Mouse (Mus musculus) embryonic facial prominence, embryonic 11.5 days (tissue): ENCODE results near the gene Ckm. TPM values are rescaled to one million over a fixed set of nuclear protein-coding genes. Genes with fewer than 3 reads are reported as not detected.

Source experiments
- ATAC-seq: fragments of 200-750 bp; cut with Nextera tagmentation; replicated peaks from 2 replicates; pipeline ENCODE4 v1.8.0; 2017; ENCODE audit warnings: low read depth; ENCODE audit not compliant: insufficient number of reproducible peaks, low FRiP score, low TSS enrichment
- DNase-seq: peaks from one replicate; pipeline ENCODE4 v3.0.0-alpha.2; 2015; ENCODE audit warnings: low spot score
- H3K27ac ChIP-seq: fragments of 300-500 bp; sonication (generic); replicated peaks from 2 replicates; pipeline ENCODE4 v1.5.1; 2014; ENCODE audit warnings: mild to moderate bottlenecking, low read depth, low read length, control low read depth
- H3K27me3 ChIP-seq: fragments of 300-500 bp; sonication (generic); 2 replicates; pipeline ENCODE4 v1.6.1; 2014; ENCODE audit warnings: mild to moderate bottlenecking, low read length, moderate library complexity, mixed read lengths; ENCODE audit not compliant: control insufficient read depth, insufficient read depth
- H3K36me3 ChIP-seq: fragments of 300-500 bp; sonication (generic); replicated peaks from 2 replicates; pipeline ENCODE4 v1.6.1; 2014; ENCODE audit warnings: low read depth, mild to moderate bottlenecking, low read length, moderate library complexity, mixed read lengths; ENCODE audit not compliant: control insufficient read depth, insufficient read depth
- H3K4me1 ChIP-seq: fragments of 300-500 bp; sonication (generic); 2 replicates; pipeline ENCODE4 v1.6.1; 2014; ENCODE audit warnings: low read length, mixed read lengths; ENCODE audit not compliant: control insufficient read depth, insufficient read depth
- H3K4me2 ChIP-seq: fragments of 300-500 bp; sonication (generic); 2 replicates; pipeline ENCODE4 v1.6.1; 2014; ENCODE audit warnings: low read depth, mild to moderate bottlenecking, control low read depth, low read length, moderate library complexity
- H3K4me3 ChIP-seq: fragments of 300-500 bp; sonication (generic); 2 replicates; pipeline ENCODE4 v1.5.1; 2014; ENCODE audit warnings: low read depth, low read length, control low read depth
- H3K9ac ChIP-seq: fragments of 300-500 bp; sonication (generic); replicated peaks from 2 replicates; pipeline ENCODE4 v1.6.1; 2014; ENCODE audit warnings: mild to moderate bottlenecking, control low read depth, low read length
- H3K9me3 ChIP-seq: fragments of 300-500 bp; sonication (generic); replicated peaks from 2 replicates; pipeline ENCODE4 v1.6.1; 2016; ENCODE audit warnings: mild to moderate bottlenecking, low read length, inconsistent platforms, mixed read lengths; ENCODE audit not compliant: control insufficient read depth
- WGBS: fragments of 180-500 bp; shearing (Covaris S2); extraction: QIAGEN DNeasy Blood & Tissue Kit; methylation state at CpG from one replicate; pipeline ENCODE4 v1.1.7; 2014; 5-methylcytosine and 5-hydroxymethylcytosine counted together
- polyA plus RNA-seq: library from polyadenylated mRNA; unstranded; fragments of >200 nt; fragmentation: Nextera tagmentation; extraction: Ambion mirVana; gene quantifications from 2 replicates; pipeline ENCODE4 v1.2.1, GENCODE M21; 2014

The Ckm gene
- polyA plus RNA-seq, 1 experiment from 2014 or later = 0.17 TPM

- H3K36me3 ChIP-seq = peaks cover 13% of the 10 kb centered on the region
- WGBS = 46% methylated on average over 3 of the region's 3 CpGs
- no peaks in the 10 kb centered on the region for H3K9me3 ChIP-seq
- H3K4me3 ChIP-seq = no peak overlapping the region
- no peaks in the 10 kb centered on the region for H3K4me1 ChIP-seq
- no peak overlapping the region for H3K4me2 ChIP-seq
- H3K27me3 ChIP-seq = no peaks in the 10 kb centered on the region
- ATAC-seq (no peak), DNase-seq (peak; percentile 89)
- no peak overlapping the region for H3K9ac ChIP-seq
- H3K27ac ChIP-seq = no peak overlapping the region
Measured at GRCm38 (mm10) chr7:19443344-19443743, 38.8 kb downstream of the Ckm start.

- Histone ChIP-seq H3K27ac (no peak overlapping the region), H3K4me2 (no peak overlapping the region), H3K4me3 (no peak overlapping the region), H3K9ac (no peak overlapping the region), H3K27me3 (no peaks in the 10 kb centered on the region), H3K4me1 (no peaks in the 10 kb centered on the region), H3K9me3 (no peaks in the 10 kb centered on the region), H3K36me3 (peaks cover 17% of the 10 kb centered on the region)
- ATAC-seq (no peak; the same call in 1 of the 2 replicates), DNase-seq (no peak)
- 80% methylated on average over 12 of the region's 12 CpGs for WGBS
Measured at GRCm38 (mm10) chr7:19444801-19445200, 40.2 kb downstream of the Ckm start.

- Histone ChIP-seq H3K27ac (no peak overlapping the region), H3K4me3 (no peak overlapping the region), H3K27me3 (no peaks in the 10 kb centered on the region), H3K9ac (no peak overlapping the region), H3K4me2 (no peak overlapping the region), H3K9me3 (no peaks in the 10 kb centered on the region), H3K4me1 (no peaks in the 10 kb centered on the region), H3K36me3 (peaks cover 22% of the 10 kb centered on the region)
- DNase-seq (no peak), ATAC-seq (no peak)
- 93% methylated on average over 16 of the region's 16 CpGs for WGBS
Measured at GRCm38 (mm10) chr7:19447689-19448088, 43.1 kb downstream of the Ckm start.

GRCm38 (mm10) chr7:19449165-19449564 lies 44.6 kb downstream of the Ckm start:
- no peak overlapping the region for H3K9ac ChIP-seq
- H3K36me3 ChIP-seq = peaks cover 18% of the 10 kb centered on the region
- H3K4me2 ChIP-seq = no peak overlapping the region
- H3K27ac ChIP-seq = no peak overlapping the region
- H3K9me3 ChIP-seq = no peaks in the 10 kb centered on the region
- ATAC-seq (no peak), DNase-seq (no peak)
- H3K4me3 ChIP-seq = no peak overlapping the region
- no peaks in the 10 kb centered on the region for H3K27me3 ChIP-seq
- no peaks in the 10 kb centered on the region for H3K4me1 ChIP-seq
- 87% methylated on average over 12 of the region's 12 CpGs for WGBS

- WGBS = 94% methylated on average over 4 of the region's 4 CpGs
- H3K36me3 ChIP-seq = 0 out of 2 replicates have a peak, but pooled peaks cover 6% of the 10 kb centered on the region
Measured at GRCm38 (mm10) chr7:19455186-19455585, 50.6 kb downstream of the Ckm start.

GRCm38 (mm10) chr7:19455819-19456495 lies 51.4 kb downstream of the Ckm start:
- Histone ChIP-seq H3K9me3 (no peaks in the 10 kb centered on the region), H3K27me3 (no peaks in the 10 kb centered on the region), H3K4me2 (no peak overlapping the region), H3K9ac (no peak overlapping the region), H3K27ac (no peak overlapping the region), H3K4me1 (no peaks in the 10 kb centered on the region; the same call in 1 of the 2 replicates), H3K4me3 (no peak overlapping the region), H3K36me3 (0 out of 2 replicates have a peak, but pooled peaks cover 2% of the 10 kb centered on the region)
- 79% methylated on average over 11 of the region's 11 CpGs for WGBS
- DNase-seq (no peak), ATAC-seq (no peak)

More at GRCm38 (mm10) chr7:19455186-19455585, 50.6 kb downstream of the Ckm start:
- H3K4me3 ChIP-seq = no peak overlapping the region
- DNase-seq (no peak), ATAC-seq (no peak)
- H3K4me2 ChIP-seq = no peak overlapping the region
- H3K4me1 ChIP-seq = no peaks in the 10 kb centered on the region; the same call in 1 of the 2 replicates
- no peak overlapping the region for H3K27ac ChIP-seq
- H3K27me3 ChIP-seq = no peaks in the 10 kb centered on the region
- H3K9me3 ChIP-seq = no peaks in the 10 kb centered on the region
- no peak overlapping the region for H3K9ac ChIP-seq

- WGBS = 97% methylated on average over 7 of the region's 7 CpGs
- Histone ChIP-seq H3K36me3 (no peaks in the 10 kb centered on the region), H3K4me3 (no peak overlapping the region), H3K9ac (no peak overlapping the region), H3K27ac (no peak overlapping the region), H3K4me1 (no peaks in the 10 kb centered on the region; the same call in 1 of the 2 replicates), H3K27me3 (no peaks in the 10 kb centered on the region), H3K4me2 (no peak overlapping the region; the same call in 1 of the 2 replicates), H3K9me3 (no peaks in the 10 kb centered on the region)
- ATAC-seq (no peak), DNase-seq (no peak)
Measured at GRCm38 (mm10) chr7:19456628-19457027, 52.1 kb downstream of the Ckm start.

GRCm38 (mm10) chr7:19457414-19458071 lies 53.0 kb downstream of the Ckm start:
- Histone ChIP-seq H3K9ac (peak overlapping the region; percentile 84), H3K9me3 (no peaks in the 10 kb centered on the region), H3K4me2 (peak overlapping the region; percentile 76), H3K27ac (0 out of 2 replicates have a peak overlapping the region, but pooled peaks have one; percentile 68), H3K4me1 (no peaks in the 10 kb centered on the region; the same call in 1 of the 2 replicates), H3K27me3 (no peaks in the 10 kb centered on the region), H3K4me3 (peak overlapping the region; percentile 91), H3K36me3 (no peaks in the 10 kb centered on the region)
- WGBS = 8% methylated on average over 14 of the region's 14 CpGs
- DNase-seq (no peak), ATAC-seq (0 out of 2 replicates have a peak, but pooled peaks have one; percentile 4)
